Mouse (Mus musculus) lung, adult 2 months (tissue): ENCODE results near the gene Grik4.

ENCODE experiments used
- CTCF ChIP-seq: fragments of 200-500 bp; IDR thresholded peaks from 2 replicates; pipeline ENCODE4 v1.5.1; 2011; ENCODE audit warnings: mild to moderate bottlenecking, low read length, control low read depth; ENCODE audit not compliant: insufficient read depth
- POLR2A ChIP-seq: fragments of 200-500 bp; IDR thresholded peaks from 2 replicates; pipeline ENCODE4 v1.6.1; 2011; ENCODE audit warnings: low read depth, mild to moderate bottlenecking, control low read depth, low read length, borderline replicate concordance; ENCODE audit errors: extremely low read depth

DNA sequence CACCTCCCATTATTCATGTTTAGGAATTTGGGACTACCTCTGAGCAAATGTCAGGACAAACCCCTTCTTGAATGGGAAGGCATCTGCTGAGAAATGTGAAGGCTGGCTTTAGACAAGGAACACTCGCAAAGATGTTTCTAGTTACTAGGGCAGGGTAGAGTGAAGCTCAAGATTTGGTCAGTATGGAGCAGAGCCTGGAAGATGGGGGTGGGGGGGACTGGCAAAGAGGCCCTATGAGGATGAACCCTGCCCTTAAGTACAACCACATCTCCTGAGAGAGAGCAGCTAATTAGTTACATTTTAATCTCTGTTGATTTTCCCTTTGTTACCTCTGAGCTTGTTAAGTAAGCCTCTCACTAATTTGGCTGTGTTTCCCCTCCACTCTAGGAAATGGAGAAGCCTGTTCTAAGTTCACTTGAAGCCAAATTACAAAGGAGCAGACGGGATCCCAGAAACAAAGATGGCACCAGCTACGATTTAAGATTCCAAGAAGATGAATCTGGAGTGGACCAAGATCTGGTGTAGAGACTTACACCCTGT lies 439.3 kb downstream of the Grik4 start:
- TF ChIP-seq CTCF (no peak), POLR2A (no peak)
